ENCODE assay signal across 9 mouse cellular contexts in the genomic region with DNA sequence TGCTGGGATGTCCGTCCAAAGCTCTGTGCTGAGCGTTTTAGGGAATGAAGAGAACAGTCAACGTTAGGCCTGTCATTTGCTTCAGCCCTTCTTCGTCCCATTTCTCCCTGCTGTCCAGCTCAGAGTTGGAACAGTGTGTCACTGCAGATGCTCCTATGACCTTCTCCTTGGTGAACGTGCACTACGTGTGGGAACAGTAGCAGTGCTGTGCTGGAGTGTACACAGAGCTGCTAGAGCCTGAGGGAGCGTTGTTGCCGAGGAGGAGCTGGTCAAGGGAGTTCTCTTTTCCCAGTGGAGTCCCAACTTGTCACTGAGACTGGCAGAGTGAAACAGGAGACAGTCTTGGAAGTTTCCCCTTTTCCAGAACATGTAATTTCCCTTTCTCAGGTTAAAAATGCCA. TPM values are rescaled to one million over a fixed set of nuclear protein-coding genes. Genes with fewer than 3 reads are reported as not detected.
DNase-seq lines count a peak whose midpoint lies in the region; ATAC-seq and TF ChIP-seq lines count a peak whose summit lies in the region.
"Had no signal": no experiment of that assay in that cellular context is flagged by ENCODE, and none has a peak within 500 bp of the region (broad histone marks: within the 10 kb centered on the region; RNA-seq: fewer than 3 reads in every experiment).

No protein-coding gene starts in this region.

- H3K36me3 ChIP-seq in heart, postnatal 0 days (replicated peaks; ENCODE audit: control insufficient read depth, insufficient read depth, low read length): no peaks in the 10 kb centered on the region
- no peaks in the 10 kb centered on the region for H3K36me3 ChIP-seq in midbrain, embryonic 10.5 days
- H3K36me3 ChIP-seq in midbrain, embryonic 11.5 days (ENCODE audit: control insufficient read depth, insufficient read depth, low read length): no peaks in the 10 kb centered on the region
- no peaks in the 10 kb centered on the region for H3K36me3 ChIP-seq in hindbrain, embryonic 15.5 days

- DNase-seq in heart, postnatal 0 days (ENCODE audit: low spot score): no peak
- DNase-seq in heart, postnatal 14 days: no peak
- no peak for DNase-seq in midbrain, embryonic 10.5 days (ENCODE audit: low spot score)
- DNase-seq in midbrain, embryonic 11.5 days (ENCODE audit: low spot score, missing footprints): no peak
- DNase-seq in thymus, postnatal 14 days: no peak
- DNase-seq in kidney, postnatal 4 days: no peak
- DNase-seq: heart, postnatal 4 days; lung, postnatal 10 days had no signal

- intact Hi-C loops in heart, postnatal 14 days (cut with DNase I): loop anchor here (5.0 kb wide), 1 partner anchor 35 kb away; no protein-coding TSS in a partner anchor

- H3K27me3 ChIP-seq in heart, postnatal 0 days (ENCODE audit: control insufficient read depth, insufficient read depth, low read length): no peaks in the 10 kb centered on the region
- H3K27me3 ChIP-seq in midbrain, embryonic 10.5 days (ENCODE audit: low read depth, poor library complexity, severe bottlenecking): no peaks in the 10 kb centered on the region
- no peaks in the 10 kb centered on the region for H3K27me3 ChIP-seq in midbrain, embryonic 11.5 days (ENCODE audit: control insufficient read depth, insufficient read depth, low read length)
- no peaks in the 10 kb centered on the region for H3K27me3 ChIP-seq in hindbrain, embryonic 15.5 days

- peak; percentile 57; the same call in 1 of the 2 replicates for ATAC-seq in heart, postnatal 0 days (ENCODE audit: insufficient read depth, low read depth)
- ATAC-seq in midbrain, embryonic 11.5 days (ENCODE audit: low FRiP score): no peak
- peak; percentile 9; the same call in 1 of the 2 replicates for ATAC-seq in hindbrain, embryonic 15.5 days (ENCODE audit: low FRiP score, low read depth)

- TF ChIP-seq CTCF in heart, postnatal 0 days (IDR thresholded peaks at IDR 0.05; ENCODE audit: low read depth): no peak

- no peak for TF ChIP-seq EP300 in heart, postnatal 0 days (IDR thresholded peaks at IDR 0.05; ENCODE audit: low read depth)

- no peak overlapping the region for H3K4me3 ChIP-seq in heart, postnatal 0 days (ENCODE audit: low read depth, low read length)
- no peak overlapping the region for H3K4me3 ChIP-seq in midbrain, embryonic 10.5 days
- no peak overlapping the region for H3K4me3 ChIP-seq in midbrain, embryonic 11.5 days (ENCODE audit: low read depth, low read length)
- no peak overlapping the region for H3K4me3 ChIP-seq in hindbrain, embryonic 15.5 days

- H3K27ac ChIP-seq in heart, postnatal 0 days (ENCODE audit: low read depth): 0 out of 2 replicates have a peak overlapping the region, but pooled peaks have one; percentile 26
- H3K27ac ChIP-seq in midbrain, embryonic 10.5 days (replicated peaks): peak overlapping the region; percentile 49; the same call in 1 of the 2 replicates
- H3K27ac ChIP-seq in midbrain, embryonic 11.5 days (ENCODE audit: low read depth, low read length): no peak overlapping the region
- H3K27ac ChIP-seq in hindbrain, embryonic 15.5 days (replicated peaks): peak overlapping the region; percentile 75

- no peak overlapping the region for H3K9ac ChIP-seq in heart, postnatal 0 days (replicated peaks; ENCODE audit: low read depth, low read length)
- no peak overlapping the region for H3K9ac ChIP-seq in midbrain, embryonic 11.5 days (ENCODE audit: low read length)
- no peak overlapping the region for H3K9ac ChIP-seq in hindbrain, embryonic 15.5 days

- H3K4me1 ChIP-seq in heart, postnatal 0 days (ENCODE audit: control insufficient read depth, insufficient read depth): peaks cover 19% of the 10 kb centered on the region
- H3K4me1 ChIP-seq in midbrain, embryonic 10.5 days: peaks cover 25% of the 10 kb centered on the region
- H3K4me1 ChIP-seq in midbrain, embryonic 11.5 days (ENCODE audit: control insufficient read depth, insufficient read depth, low read length): peaks cover 8% of the 10 kb centered on the region; the same call in 1 of the 2 replicates
- peaks cover 37% of the 10 kb centered on the region for H3K4me1 ChIP-seq in hindbrain, embryonic 15.5 days (replicated peaks)

- H3K9me3 ChIP-seq in heart, postnatal 0 days (replicated peaks; ENCODE audit: control insufficient read depth, low read length): no peaks in the 10 kb centered on the region
- H3K9me3 ChIP-seq in midbrain, embryonic 10.5 days (replicated peaks): no peaks in the 10 kb centered on the region
- H3K9me3 ChIP-seq in midbrain, embryonic 11.5 days (ENCODE audit: control insufficient read depth, low read length): no peaks in the 10 kb centered on the region
- no peaks in the 10 kb centered on the region for H3K9me3 ChIP-seq in hindbrain, embryonic 15.5 days

- WGBS in heart, postnatal 0 days: 47% methylated on average over 8 of the region's 8 CpGs
- WGBS in midbrain, embryonic 10.5 days: 80% methylated on average over 8 of the region's 8 CpGs
- WGBS in midbrain, embryonic 11.5 days: 80% methylated on average over 8 of the region's 8 CpGs
- WGBS in hindbrain, embryonic 15.5 days: 49% methylated on average over 8 of the region's 8 CpGs

- H3K4me2 ChIP-seq in heart, postnatal 0 days (ENCODE audit: low read depth, low read length): no peak overlapping the region
- H3K4me2 ChIP-seq in midbrain, embryonic 11.5 days: no peak overlapping the region
- 0 out of 2 replicates have a peak overlapping the region, but pooled peaks have one; percentile 17 for H3K4me2 ChIP-seq in hindbrain, embryonic 15.5 days

RNA-seq across cellular contexts. Expression of a gene that starts 43.6 kb away (rescaled TPM):
- 24.0 and 24.8 TPM in 2 replicates for total RNA-seq in heart, postnatal 0 days (2014; rRNA removed; ENCODE audit: low replicate concordance)
- polyA plus RNA-seq in heart, postnatal 0 days (2015; fragmentation: Nextera tagmentation; extraction: Ambion mirVana): 8.8 and 9.7 TPM in 2 replicates
- 10 to 100 TPM; 26.0 to 27.6 TPM for total RNA-seq in heart, postnatal 14 days (2021)
- 16.4 and 18.8 TPM in 2 replicates for polyA plus RNA-seq in midbrain, embryonic 10.5 days (2016; fragmentation: Nextera tagmentation; extraction: Ambion mirVana)
- polyA plus RNA-seq in midbrain, embryonic 11.5 days (2014; fragmentation: Nextera tagmentation; extraction: Ambion mirVana): 22.3 and 23.9 TPM in 2 replicates
- polyA plus RNA-seq in hindbrain, embryonic 15.5 days (2015; fragmentation: Nextera tagmentation; extraction: Ambion mirVana): 16.7 and 17.5 TPM in 2 replicates
